Mouse (Mus musculus): ENCODE results near the gene Olfr145. TPM values are rescaled to one million over a fixed set of nuclear protein-coding genes. Genes with fewer than 3 reads are reported as not detected.

Gene Olfr145
- polyA plus RNA-seq (2014; fragmentation: Nextera tagmentation; extraction: Ambion mirVana), result not detected in 2 replicates

- H3K27ac ChIP-seq (ENCODE audit: low read depth, low read length), result no peak within 1 kb of the TSS
- H3K9ac ChIP-seq (ENCODE audit: low read length), result no peak within 1 kb of the TSS
- DNase-seq (ENCODE audit: low spot score) (no peak), ATAC-seq (no peak)
- no peak within 1 kb of the TSS for H3K4me3 ChIP-seq (ENCODE audit: low read depth, low read length)
- no peaks in the 10 kb centered on the region for H3K4me1 ChIP-seq (ENCODE audit: control insufficient read depth, insufficient read depth, low read length)
- H3K27me3 ChIP-seq (replicated peaks; ENCODE audit: control insufficient read depth, insufficient read depth, low read length), result no peaks in the 10 kb centered on the region
- no peaks in the 10 kb centered on the region for H3K9me3 ChIP-seq (replicated peaks; ENCODE audit: control insufficient read depth, low read length)
- WGBS, result 55% methylated on average over 2 of the region's 2 CpGs
- H3K36me3 ChIP-seq (ENCODE audit: control insufficient read depth, insufficient read depth, low read length), result no peaks in the 10 kb centered on the region
- no peak within 1 kb of the TSS for H3K4me2 ChIP-seq (ENCODE audit: low read length)
These were observed at the start of gene Olfr145 for GRCm38 (mm10) chr9:37896661-37897060. Olfr145 (plus strand) TSS chr9:37896724.

- no peak for DNase-seq (ENCODE audit: low spot score)
- ATAC-seq, result no peak
- H3K27me3 ChIP-seq (replicated peaks; ENCODE audit: control insufficient read depth, insufficient read depth, low read length), result no peaks in the 10 kb centered on the region
- H3K4me3 ChIP-seq (ENCODE audit: low read depth, low read length), result no peak overlapping the region
- no peak overlapping the region for H3K9ac ChIP-seq (ENCODE audit: low read length)
- no peak overlapping the region for H3K27ac ChIP-seq (ENCODE audit: low read depth, low read length)
- no peaks in the 10 kb centered on the region for H3K36me3 ChIP-seq (ENCODE audit: control insufficient read depth, insufficient read depth, low read length)
- no peak overlapping the region for H3K4me2 ChIP-seq (ENCODE audit: low read length)
- no peaks in the 10 kb centered on the region for H3K4me1 ChIP-seq (ENCODE audit: control insufficient read depth, insufficient read depth, low read length)
- H3K9me3 ChIP-seq (replicated peaks; ENCODE audit: control insufficient read depth, low read length), result no peaks in the 10 kb centered on the region
- WGBS, result 87% methylated on average over 2 of the region's 2 CpGs
These were observed 47.3 kb upstream of the Olfr145 start for GRCm38 (mm10) chr9:37849267-37849666.

- WGBS, result 82% methylated on average over 4 of the region's 4 CpGs
- ATAC-seq, result no peak
- Histone ChIP-seq H3K36me3 (ENCODE audit: control insufficient read depth, insufficient read depth, low read length) (no peaks in the 10 kb centered on the region), H3K4me1 (ENCODE audit: control insufficient read depth, insufficient read depth, low read length) (no peaks in the 10 kb centered on the region), H3K4me2 (ENCODE audit: low read length) (no peak within 1 kb of the TSS), H3K9me3 (replicated peaks; ENCODE audit: control insufficient read depth, low read length) (no peaks in the 10 kb centered on the region), H3K9ac (ENCODE audit: low read length) (no peak within 1 kb of the TSS), H3K4me3 (ENCODE audit: low read depth, low read length) (no peak within 1 kb of the TSS), H3K27me3 (replicated peaks; ENCODE audit: control insufficient read depth, insufficient read depth, low read length) (no peaks in the 10 kb centered on the region), H3K27ac (ENCODE audit: low read depth, low read length) (no peak within 1 kb of the TSS)
- no peak for DNase-seq (ENCODE audit: low spot score)
These were observed 42.6 kb upstream of the Olfr145 start, which contains the start of gene Olfr877 for GRCm38 (mm10) chr9:37853969-37854368. Olfr877 (plus strand) TSS chr9:37854269.

GRCm38 (mm10) chr9:37863325-37863724 is 33.2 kb upstream of the Olfr145 start:
- Histone ChIP-seq H3K4me1 (ENCODE audit: control insufficient read depth, insufficient read depth, low read length) (no peaks in the 10 kb centered on the region), H3K27ac (ENCODE audit: low read depth, low read length) (no peak overlapping the region), H3K9me3 (replicated peaks; ENCODE audit: control insufficient read depth, low read length) (no peaks in the 10 kb centered on the region), H3K27me3 (replicated peaks; ENCODE audit: control insufficient read depth, insufficient read depth, low read length) (no peaks in the 10 kb centered on the region), H3K36me3 (ENCODE audit: control insufficient read depth, insufficient read depth, low read length) (no peaks in the 10 kb centered on the region), H3K9ac (ENCODE audit: low read length) (no peak overlapping the region), H3K4me2 (ENCODE audit: low read length) (no peak overlapping the region), H3K4me3 (ENCODE audit: low read depth, low read length) (no peak overlapping the region)
- DNase-seq (ENCODE audit: low spot score) (no peak), ATAC-seq (no peak)
- 78% methylated on average over 1 of the region's 1 CpGs for WGBS

GRCm38 (mm10) chr9:37870246-37870645 is 26.3 kb upstream of the Olfr145 start:
- 62% methylated on average over 1 of the region's 1 CpGs for WGBS
- Histone ChIP-seq H3K27me3 (replicated peaks; ENCODE audit: control insufficient read depth, insufficient read depth, low read length) (no peaks in the 10 kb centered on the region), H3K4me3 (ENCODE audit: low read depth, low read length) (no peak overlapping the region), H3K4me1 (ENCODE audit: control insufficient read depth, insufficient read depth, low read length) (no peaks in the 10 kb centered on the region), H3K4me2 (ENCODE audit: low read length) (no peak overlapping the region), H3K9ac (ENCODE audit: low read length) (no peak overlapping the region), H3K9me3 (replicated peaks; ENCODE audit: control insufficient read depth, low read length) (no peaks in the 10 kb centered on the region), H3K36me3 (ENCODE audit: control insufficient read depth, insufficient read depth, low read length) (no peaks in the 10 kb centered on the region), H3K27ac (ENCODE audit: low read depth, low read length) (no peak overlapping the region)
- no peak for ATAC-seq
- no peak for DNase-seq (ENCODE audit: low spot score)

GRCm38 (mm10) chr9:37871097-37871496 is 25.4 kb upstream of the Olfr145 start:
- no peak for ATAC-seq
- H3K9me3 ChIP-seq (replicated peaks; ENCODE audit: control insufficient read depth, low read length), result no peaks in the 10 kb centered on the region
- WGBS, result 78% methylated on average over 1 of the region's 1 CpGs
- H3K9ac ChIP-seq (ENCODE audit: low read length), result no peak overlapping the region
- H3K27me3 ChIP-seq (replicated peaks; ENCODE audit: control insufficient read depth, insufficient read depth, low read length), result no peaks in the 10 kb centered on the region
- H3K4me1 ChIP-seq (ENCODE audit: control insufficient read depth, insufficient read depth, low read length), result no peaks in the 10 kb centered on the region
- no peak for DNase-seq (ENCODE audit: low spot score)
- H3K27ac ChIP-seq (ENCODE audit: low read depth, low read length), result no peak overlapping the region
- no peak overlapping the region for H3K4me3 ChIP-seq (ENCODE audit: low read depth, low read length)
- H3K36me3 ChIP-seq (ENCODE audit: control insufficient read depth, insufficient read depth, low read length), result no peaks in the 10 kb centered on the region
- H3K4me2 ChIP-seq (ENCODE audit: low read length), result no peak overlapping the region

GRCm38 (mm10) chr9:37871536-37871935 is 25.0 kb upstream of the Olfr145 start:
- H3K27me3 ChIP-seq (replicated peaks; ENCODE audit: control insufficient read depth, insufficient read depth, low read length), result no peaks in the 10 kb centered on the region
- no peak overlapping the region for H3K4me3 ChIP-seq (ENCODE audit: low read depth, low read length)
- ATAC-seq (no peak), DNase-seq (ENCODE audit: low spot score) (no peak)
- 78% methylated on average over 1 of the region's 1 CpGs for WGBS
- H3K36me3 ChIP-seq (ENCODE audit: control insufficient read depth, insufficient read depth, low read length), result no peaks in the 10 kb centered on the region
- H3K9me3 ChIP-seq (replicated peaks; ENCODE audit: control insufficient read depth, low read length), result no peaks in the 10 kb centered on the region
- H3K9ac ChIP-seq (ENCODE audit: low read length), result no peak overlapping the region
- no peak overlapping the region for H3K27ac ChIP-seq (ENCODE audit: low read depth, low read length)
- H3K4me2 ChIP-seq (ENCODE audit: low read length), result no peak overlapping the region
- no peaks in the 10 kb centered on the region for H3K4me1 ChIP-seq (ENCODE audit: control insufficient read depth, insufficient read depth, low read length)

- no peak overlapping the region for H3K27ac ChIP-seq (ENCODE audit: low read depth, low read length)
- peak; percentile 14 for DNase-seq (ENCODE audit: low spot score)
- 18% methylated on average over 2 of the region's 2 CpGs for WGBS
- H3K36me3 ChIP-seq (ENCODE audit: control insufficient read depth, insufficient read depth, low read length), result no peaks in the 10 kb centered on the region
- H3K9ac ChIP-seq (ENCODE audit: low read length), result no peak overlapping the region
- H3K4me3 ChIP-seq (ENCODE audit: low read depth, low read length), result no peak overlapping the region
- no peaks in the 10 kb centered on the region for H3K4me1 ChIP-seq (ENCODE audit: control insufficient read depth, insufficient read depth, low read length)
- no peak overlapping the region for H3K4me2 ChIP-seq (ENCODE audit: low read length)
- ATAC-seq, result peak; percentile 15; the same call in 1 of the 2 replicates
- H3K27me3 ChIP-seq (replicated peaks; ENCODE audit: control insufficient read depth, insufficient read depth, low read length), result no peaks in the 10 kb centered on the region
- H3K9me3 ChIP-seq (replicated peaks; ENCODE audit: control insufficient read depth, low read length), result no peaks in the 10 kb centered on the region
These were observed 5.6 kb upstream of the Olfr145 start for GRCm38 (mm10) chr9:37890960-37891359.

GRCm38 (mm10) chr9:37905555-37905954 is 9.0 kb downstream of the Olfr145 start:
- Histone ChIP-seq H3K4me2 (ENCODE audit: low read length) (no peak overlapping the region), H3K9ac (ENCODE audit: low read length) (no peak overlapping the region), H3K36me3 (ENCODE audit: control insufficient read depth, insufficient read depth, low read length) (no peaks in the 10 kb centered on the region), H3K9me3 (replicated peaks; ENCODE audit: control insufficient read depth, low read length) (no peaks in the 10 kb centered on the region), H3K4me1 (ENCODE audit: control insufficient read depth, insufficient read depth, low read length) (no peaks in the 10 kb centered on the region), H3K27me3 (replicated peaks; ENCODE audit: control insufficient read depth, insufficient read depth, low read length) (no peaks in the 10 kb centered on the region), H3K4me3 (ENCODE audit: low read depth, low read length) (no peak overlapping the region), H3K27ac (ENCODE audit: low read depth, low read length) (no peak overlapping the region)
- DNase-seq (ENCODE audit: low spot score), result no peak
- ATAC-seq, result no peak
- WGBS, result 79% methylated on average over 3 of the region's 3 CpGs
